ENCODE assay signal across 1 mouse cellular context in genomic region chr9:44604290-44604778, GRCm38 (mm10).
TF ChIP-seq lines count a peak whose summit lies in the region.

No protein-coding gene starts in this region.

TF ChIP-seq in CH12.LX, 34 proteins besides CTCF, POLR2A, EP300 and RAD21 (continued from another document):
- TF ChIP-seq E2F4 (IDR thresholded peaks at IDR 0.05; ENCODE audit: insufficient replicate concordance, low read depth, low read length) (no peak), UBTF (IDR thresholded peaks at IDR 0.05; ENCODE audit: low read depth, low read length) (peak; percentile 88)
